Mouse (Mus musculus) left cerebral cortex, adult 11 months (tissue): ENCODE results near the gene Rsl24d1.
"Not testable (repeated sequence)": the region's sequence is repeated elsewhere in the genome, so short reads cannot be mapped to it uniquely, and the experiment has no call there.

ENCODE experiments used
- DNase-seq: peaks from one replicate; pipeline ENCODE4 v3.0.0; 2022; ENCODE audit warnings: low spot score

Gene Rsl24d1

GRCm38 (mm10) chr9:73112919-73113906 lies at the start of gene Rsl24d1:
Gene Rsl24d1, plus strand, starts transcription at chr9:73113426.
- peak; percentile 88 for DNase-seq

GRCm38 (mm10) chr9:73063621-73064290 lies 49.5 kb upstream of the Rsl24d1 start:
- no peak for DNase-seq

- DNase-seq = no peak
Measured at GRCm38 (mm10) chr9:73067086-73067485, 46.1 kb upstream of the Rsl24d1 start.

GRCm38 (mm10) chr9:73068230-73068679 lies 45.0 kb upstream of the Rsl24d1 start:
- peak; percentile 49 for DNase-seq

GRCm38 (mm10) chr9:73068688-73069087 lies 44.5 kb upstream of the Rsl24d1 start:
- DNase-seq = no peak

GRCm38 (mm10) chr9:73070971-73071659 lies 42.1 kb upstream of the Rsl24d1 start:
- DNase-seq = no peak

- DNase-seq = no peak
Measured at GRCm38 (mm10) chr9:73072426-73072825, 40.8 kb upstream of the Rsl24d1 start.

- DNase-seq = no peak
Measured at GRCm38 (mm10) chr9:73073169-73073568, 40.1 kb upstream of the Rsl24d1 start.

GRCm38 (mm10) chr9:73079349-73079748 lies 33.9 kb upstream of the Rsl24d1 start:
- not testable (repeated sequence) for DNase-seq

GRCm38 (mm10) chr9:73079801-73080325 lies 33.4 kb upstream of the Rsl24d1 start:
- no peak for DNase-seq

GRCm38 (mm10) chr9:73082291-73083000 lies 30.8 kb upstream of the Rsl24d1 start:
- no peak for DNase-seq

GRCm38 (mm10) chr9:73083956-73084355 lies 29.3 kb upstream of the Rsl24d1 start:
- no peak for DNase-seq

GRCm38 (mm10) chr9:73085845-73086244 lies 27.4 kb upstream of the Rsl24d1 start:
- DNase-seq = no peak

- no peak for DNase-seq
Measured at GRCm38 (mm10) chr9:73087121-73087520, 26.1 kb upstream of the Rsl24d1 start.

GRCm38 (mm10) chr9:73087581-73087980 lies 25.6 kb upstream of the Rsl24d1 start:
- no peak for DNase-seq

- DNase-seq = no peak
Measured at GRCm38 (mm10) chr9:73089222-73089920, 23.9 kb upstream of the Rsl24d1 start.

- no peak for DNase-seq
Measured at GRCm38 (mm10) chr9:73090121-73090520, 23.1 kb upstream of the Rsl24d1 start.

- DNase-seq = peak; percentile 27
Measured at GRCm38 (mm10) chr9:73091747-73092146, 21.5 kb upstream of the Rsl24d1 start.

- DNase-seq = no peak
Measured at GRCm38 (mm10) chr9:73094580-73094979, 18.6 kb upstream of the Rsl24d1 start.

- DNase-seq = no peak
Measured at GRCm38 (mm10) chr9:73097898-73098297, 15.3 kb upstream of the Rsl24d1 start.

GRCm38 (mm10) chr9:73101536-73101935 lies 11.7 kb upstream of the Rsl24d1 start, which contains the start of gene Khdc3:
Gene Khdc3, plus strand, starts transcription at chr9:73101836.
- DNase-seq = no peak
